Mouse (Mus musculus): ENCODE results near the gene Pde1a.
A peak's percentile ranks its signal among the peaks of the same experiment; 100 is the strongest.

The Pde1a gene

GRCm38 (mm10) chr2:80046751-80047513 is 82.3 kb downstream of the Pde1a start:
- no peak for DNase-seq (ENCODE audit: low spot score)

- peak; percentile 11 for DNase-seq (ENCODE audit: low spot score)
Observed at GRCm38 (mm10) chr2:80038642-80039445, 90.4 kb downstream of the Pde1a start.

- peak; percentile 9 for DNase-seq (ENCODE audit: low spot score)
Observed at GRCm38 (mm10) chr2:80037971-80038370, 91.3 kb downstream of the Pde1a start.

- DNase-seq (ENCODE audit: low spot score) = no peak
Observed at GRCm38 (mm10) chr2:80029051-80029450, 100.2 kb downstream of the Pde1a start.

- no peak for DNase-seq (ENCODE audit: low spot score)
Observed at GRCm38 (mm10) chr2:80026053-80026452, 103.2 kb downstream of the Pde1a start.

GRCm38 (mm10) chr2:80025597-80025996 is 103.7 kb downstream of the Pde1a start:
- DNase-seq (ENCODE audit: low spot score) = no peak

GRCm38 (mm10) chr2:80025038-80025437 is 104.2 kb downstream of the Pde1a start:
- DNase-seq (ENCODE audit: low spot score) = no peak

GRCm38 (mm10) chr2:80014161-80014560 is 115.1 kb downstream of the Pde1a start:
- DNase-seq (ENCODE audit: low spot score) = no peak

GRCm38 (mm10) chr2:80013060-80013459 is 116.2 kb downstream of the Pde1a start:
- no peak for DNase-seq (ENCODE audit: low spot score)

- no peak for DNase-seq (ENCODE audit: low spot score)
Observed at GRCm38 (mm10) chr2:79999168-79999567, 130.1 kb downstream of the Pde1a start.

- no peak for DNase-seq (ENCODE audit: low spot score)
Observed at GRCm38 (mm10) chr2:79998460-79998859, 130.8 kb downstream of the Pde1a start.

- no peak for DNase-seq (ENCODE audit: low spot score)
Observed at GRCm38 (mm10) chr2:79991642-79992041, 137.6 kb downstream of the Pde1a start.

GRCm38 (mm10) chr2:79983778-79984177 is 145.5 kb downstream of the Pde1a start:
- DNase-seq (ENCODE audit: low spot score) = no peak

- no peak for DNase-seq (ENCODE audit: low spot score)
Observed at GRCm38 (mm10) chr2:79983222-79983632, 146.0 kb downstream of the Pde1a start.

- no peak for DNase-seq (ENCODE audit: low spot score)
Observed at GRCm38 (mm10) chr2:79981781-79982180, 147.5 kb downstream of the Pde1a start.

GRCm38 (mm10) chr2:79978992-79979391 is 150.3 kb downstream of the Pde1a start:
- DNase-seq (ENCODE audit: low spot score) = no peak

GRCm38 (mm10) chr2:79977259-79977658 is 152.0 kb downstream of the Pde1a start:
- DNase-seq (ENCODE audit: low spot score) = no peak

- no peak for DNase-seq (ENCODE audit: low spot score)
Observed at GRCm38 (mm10) chr2:79975947-79976346, 153.3 kb downstream of the Pde1a start.

GRCm38 (mm10) chr2:79972271-79972670 is 157.0 kb downstream of the Pde1a start:
- DNase-seq (ENCODE audit: low spot score) = no peak

GRCm38 (mm10) chr2:79969594-79969993 is 159.7 kb downstream of the Pde1a start:
- no peak for DNase-seq (ENCODE audit: low spot score)

- no peak for DNase-seq (ENCODE audit: low spot score)
Observed at GRCm38 (mm10) chr2:79966681-79967506, 162.4 kb downstream of the Pde1a start.

- no peak for DNase-seq (ENCODE audit: low spot score)
Observed at GRCm38 (mm10) chr2:79966086-79966485, 163.2 kb downstream of the Pde1a start.

Data from ovary, adult 18-20 months (tissue).